Mouse (Mus musculus) c-Kit-positive CD71-positive TER-119-positive erythroid progenitor cells, embryonic 14.5 days (primary cell): ENCODE data around the gene Asic2.

ENCODE experiments used
- DNase-seq: peaks from one replicate; pipeline ENCODE4 v3.0.0-alpha.2; 2013; ENCODE audit warnings: low spot score

Asic2 gene

DNA sequence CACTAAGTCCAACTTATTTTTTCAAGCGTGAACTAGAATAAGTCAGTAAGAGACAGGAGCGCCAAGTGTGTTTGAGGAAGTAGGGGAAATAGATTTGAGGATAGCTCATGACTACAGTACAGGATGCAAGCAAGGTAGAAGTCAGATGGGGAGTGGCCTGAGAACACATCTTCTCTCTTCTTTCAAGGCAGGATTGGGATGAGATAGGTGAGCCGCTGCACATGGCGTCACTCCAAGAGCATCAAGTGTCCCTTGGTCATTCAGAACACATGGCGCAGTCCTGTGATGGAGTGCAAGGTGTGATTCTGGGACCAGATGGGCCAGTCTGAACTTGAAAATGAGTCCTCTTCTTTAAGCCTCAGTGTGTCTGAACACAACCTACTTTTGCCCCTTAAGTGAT is 366.5 kb downstream of the Asic2 start:
- DNase-seq: no peak

DNA sequence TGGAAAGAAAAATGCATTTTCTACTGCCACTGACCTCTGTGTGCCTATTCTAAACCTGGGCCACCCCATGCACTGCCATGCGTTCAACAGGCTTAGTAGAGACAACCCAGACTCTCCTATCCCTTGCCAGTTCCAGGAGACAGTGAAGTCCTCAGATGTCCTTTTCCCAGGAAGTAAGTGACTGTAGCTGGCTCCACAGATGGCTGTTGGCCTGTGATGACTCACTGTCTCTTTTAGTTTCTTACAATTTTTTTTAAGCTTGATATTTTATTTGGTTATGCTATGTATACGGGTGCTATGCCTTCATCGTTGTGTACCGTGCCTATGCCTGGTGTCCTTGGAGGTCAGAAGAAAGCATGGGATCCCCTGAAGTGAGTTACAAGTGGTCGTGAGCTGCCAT is 370.7 kb downstream of the Asic2 start:
- no peak for DNase-seq

DNA sequence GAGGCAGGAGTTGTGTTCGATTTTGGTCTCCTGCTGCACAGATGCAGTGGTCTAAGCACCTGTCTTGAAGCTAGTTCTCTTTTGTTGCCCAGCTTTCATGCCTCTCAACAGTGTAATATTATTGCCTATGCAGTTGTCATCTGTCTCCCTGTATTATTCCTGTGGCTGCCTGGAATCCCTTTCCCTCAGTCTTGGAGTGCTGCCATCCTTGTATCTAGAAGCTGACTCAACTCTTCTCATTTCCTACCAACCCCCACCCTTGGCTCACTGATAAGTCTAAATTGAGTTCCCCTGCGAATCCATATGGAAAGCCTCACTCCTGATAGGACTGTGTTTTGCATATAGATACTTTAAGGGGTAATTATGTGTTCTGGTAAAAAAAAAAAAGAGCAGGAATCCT is 373.0 kb downstream of the Asic2 start:
- DNase-seq: no peak

DNA sequence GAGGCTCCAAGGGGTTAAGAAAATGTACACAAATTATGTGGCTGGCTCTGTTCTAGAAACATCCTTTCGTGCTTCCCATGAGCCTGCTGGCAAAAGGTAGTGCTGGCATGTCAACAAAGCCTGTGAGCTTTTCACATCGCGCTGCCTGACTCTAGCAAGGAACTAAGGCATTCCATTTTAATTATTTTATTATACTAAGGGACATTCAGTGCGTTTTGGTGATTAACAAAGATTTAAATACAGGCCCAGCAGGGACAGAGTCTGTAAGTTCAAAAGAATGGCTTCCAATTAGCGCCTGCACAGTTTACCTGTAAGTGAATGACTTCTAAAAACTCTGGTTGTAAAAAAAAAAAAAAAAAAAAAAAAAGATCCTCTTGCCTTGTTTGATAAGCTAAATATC is 375.5 kb downstream of the Asic2 start:
- no peak for DNase-seq

DNA sequence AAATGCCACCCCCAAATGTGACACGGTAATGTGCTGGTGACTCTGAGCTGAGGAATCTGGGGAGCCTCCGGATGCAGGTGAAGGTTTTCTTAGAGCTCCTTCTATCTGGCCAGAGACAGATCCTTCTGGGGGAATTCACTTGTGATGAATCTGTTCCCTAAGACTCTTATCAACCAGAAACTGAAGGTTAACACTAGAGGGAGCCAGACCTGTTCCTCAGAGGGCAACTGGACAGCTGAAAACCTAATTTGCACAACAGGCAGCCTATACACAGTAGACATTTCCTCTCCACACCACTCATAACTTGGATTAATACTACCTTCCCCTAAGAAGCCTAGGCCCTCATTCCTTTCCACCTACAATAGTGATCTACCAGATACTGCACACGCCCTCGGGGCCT is 377.3 kb downstream of the Asic2 start:
- no peak for DNase-seq

DNA sequence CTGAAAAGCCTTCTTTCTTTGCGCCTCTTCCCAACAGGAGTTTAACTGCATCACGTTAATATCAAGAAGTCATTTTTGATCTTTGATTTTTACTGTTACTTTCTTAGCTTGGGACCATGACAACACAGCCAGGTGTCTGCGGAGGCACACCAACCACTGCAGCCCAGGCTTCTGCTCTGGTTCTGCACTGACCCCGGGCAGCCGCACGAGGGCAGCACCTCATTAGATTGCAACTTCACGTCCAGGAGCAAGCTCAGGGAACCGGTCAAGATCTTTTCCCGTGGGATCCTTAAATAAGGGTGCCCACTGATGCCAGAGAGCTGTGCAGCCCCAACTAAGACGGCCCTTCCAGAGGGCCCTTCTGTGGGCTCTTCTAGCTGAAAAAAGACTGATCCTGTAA is 379.6 kb downstream of the Asic2 start:
- DNase-seq: no peak

DNA sequence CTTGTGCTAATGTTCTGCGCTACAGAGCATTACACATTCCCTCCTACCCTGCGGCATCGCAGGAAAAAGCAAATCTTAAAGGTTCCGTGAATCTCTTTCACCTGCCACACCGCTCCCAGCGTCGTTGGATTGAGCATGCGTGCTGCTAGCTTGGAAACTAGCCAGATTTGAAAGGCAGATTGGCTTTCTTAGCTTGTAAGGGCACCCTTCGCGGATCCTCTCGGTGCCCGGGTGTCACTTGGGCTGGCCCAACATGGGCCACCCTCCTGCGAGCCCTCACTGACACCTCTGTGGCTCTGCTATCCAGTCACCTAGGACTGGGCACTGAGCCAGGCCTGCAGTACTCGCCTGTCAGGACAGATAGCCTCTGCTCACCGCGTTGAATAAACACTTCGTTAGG is 380.3 kb downstream of the Asic2 start:
- no peak for DNase-seq

DNA sequence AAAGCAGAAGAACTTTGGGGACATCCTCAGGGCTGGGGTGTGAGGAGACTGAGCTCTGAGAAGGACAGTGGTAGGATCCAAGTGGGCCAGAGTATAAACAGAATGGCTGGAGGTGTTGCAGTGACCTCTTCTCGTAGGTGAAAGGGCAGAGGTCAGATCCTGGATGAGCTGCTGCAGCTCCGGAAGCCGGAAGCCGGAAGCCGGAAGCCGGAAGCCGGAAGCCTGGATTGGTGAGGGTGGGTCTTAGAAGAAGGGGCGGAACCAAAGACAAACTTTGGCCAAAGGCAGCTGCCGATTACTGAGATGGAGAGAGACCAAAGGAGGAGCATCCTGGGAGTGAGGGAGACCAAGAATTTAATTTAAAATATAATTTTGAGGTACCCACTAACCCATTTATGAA is 381.1 kb downstream of the Asic2 start:
- DNase-seq: no peak

DNA sequence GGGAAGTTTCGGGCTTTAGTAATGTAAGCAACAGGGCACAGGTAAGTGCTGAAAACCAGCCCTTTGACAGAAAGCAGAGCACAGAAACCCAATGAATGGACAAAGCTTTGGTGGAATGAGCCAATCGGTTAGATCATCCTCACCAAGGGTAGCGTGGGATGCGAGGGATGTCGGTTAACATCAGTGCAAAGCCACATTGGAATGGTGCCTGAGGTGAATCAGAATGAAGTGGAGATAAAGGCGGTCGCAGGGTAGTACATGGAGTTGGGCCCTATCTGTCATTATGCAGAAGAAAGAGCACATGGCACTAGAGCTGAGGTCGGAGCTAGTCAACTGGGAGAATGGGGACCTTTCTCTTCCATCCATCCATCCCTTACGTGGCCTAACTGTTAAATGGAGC is 383.8 kb downstream of the Asic2 start:
- DNase-seq: no peak

DNA sequence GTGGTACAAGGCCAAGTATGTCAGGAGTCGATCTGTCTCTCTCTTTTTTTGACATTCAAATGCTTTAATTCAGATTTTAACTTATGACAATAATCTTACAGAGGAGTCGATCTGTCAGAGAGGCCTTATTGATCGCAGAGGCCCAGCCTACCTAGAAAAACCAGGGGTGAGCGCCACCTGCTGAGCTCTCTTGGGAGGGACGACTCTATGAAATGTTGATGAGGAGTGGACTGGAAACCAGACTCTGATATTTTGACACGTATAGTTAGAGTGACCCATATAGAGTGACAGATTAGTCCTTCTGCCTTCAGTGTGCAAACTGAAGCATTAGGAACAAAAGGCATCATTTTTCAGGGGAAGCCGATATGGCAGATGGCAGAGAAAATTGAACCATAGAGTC is 385.1 kb downstream of the Asic2 start:
- no peak for DNase-seq

DNA sequence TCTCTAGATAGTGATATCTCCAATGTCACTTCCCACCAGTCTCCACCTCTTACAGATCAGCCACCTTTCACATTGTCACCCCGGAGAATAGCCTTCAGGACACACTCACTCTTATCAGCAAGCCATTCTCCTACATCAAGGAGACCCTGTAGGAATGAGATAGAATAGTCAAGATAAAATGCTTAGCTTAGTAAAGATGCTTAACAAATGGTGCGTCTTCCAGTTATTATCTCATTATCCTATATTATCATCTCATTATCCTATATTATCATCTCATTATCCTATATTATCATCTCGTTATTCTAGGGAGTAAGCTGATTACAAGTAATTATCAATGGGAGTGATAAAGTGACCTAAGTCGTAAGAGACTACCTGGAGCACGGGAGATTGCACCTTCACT is 386.1 kb downstream of the Asic2 start:
- no peak for DNase-seq

DNA sequence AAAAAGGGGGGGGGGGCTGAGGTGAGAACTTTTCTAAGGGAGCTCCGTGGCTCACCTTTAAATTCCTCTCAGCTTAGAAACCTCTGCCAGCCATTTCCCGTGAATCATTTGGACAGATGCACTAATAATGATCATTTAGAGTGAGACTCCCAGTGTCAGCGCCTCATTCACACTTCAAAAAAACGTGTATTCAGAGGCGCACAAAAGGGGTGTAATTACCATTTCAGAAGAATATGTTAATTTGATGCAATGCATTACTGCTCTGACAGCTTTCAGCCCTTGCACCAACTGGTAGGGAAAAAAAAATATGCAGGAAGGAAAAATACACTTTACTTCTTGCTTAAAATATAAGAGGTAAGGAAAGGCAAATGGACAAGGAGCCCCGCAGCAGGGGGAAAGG is 388.5 kb downstream of the Asic2 start:
- no peak for DNase-seq

DNA sequence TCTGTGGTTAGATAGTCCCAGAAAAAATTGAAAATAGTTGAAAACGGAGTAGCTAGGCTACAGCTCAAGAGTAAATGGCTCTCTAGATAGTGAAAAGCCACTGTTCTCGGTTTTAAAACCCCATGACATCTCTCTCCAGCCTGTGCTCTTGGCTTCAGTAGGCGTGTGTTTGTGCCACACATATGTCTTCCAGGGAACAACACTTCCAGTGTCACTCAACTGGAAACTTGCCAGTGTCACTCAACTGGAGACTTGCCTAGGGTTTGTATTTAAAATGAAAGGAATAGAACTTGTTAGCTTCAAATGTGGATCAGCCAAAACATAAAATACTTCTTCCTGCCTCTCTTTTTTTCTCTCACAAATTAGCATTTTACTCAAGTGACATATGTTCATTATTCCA is 397.9 kb downstream of the Asic2 start:
- no peak for DNase-seq

DNA sequence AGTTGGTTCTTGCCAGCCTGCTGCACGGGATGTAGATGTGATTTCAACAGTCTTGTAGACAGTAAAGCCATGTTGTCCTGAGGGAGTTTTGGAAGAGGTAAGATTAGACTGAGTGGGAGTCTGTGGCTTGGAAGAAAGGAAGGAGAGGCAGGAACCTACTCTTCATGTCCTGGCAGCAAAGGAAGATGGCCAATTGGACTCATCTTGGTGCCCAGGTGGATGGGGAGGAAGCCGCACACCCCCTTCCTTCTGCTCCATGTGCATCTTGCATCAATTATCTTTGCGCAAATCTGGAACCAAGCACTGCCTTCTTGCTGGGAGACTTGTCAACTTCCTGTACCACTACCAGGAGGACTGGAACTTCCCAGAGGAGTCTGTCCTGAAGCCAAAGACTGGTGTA is 403.4 kb downstream of the Asic2 start:
- DNase-seq: no peak

DNA sequence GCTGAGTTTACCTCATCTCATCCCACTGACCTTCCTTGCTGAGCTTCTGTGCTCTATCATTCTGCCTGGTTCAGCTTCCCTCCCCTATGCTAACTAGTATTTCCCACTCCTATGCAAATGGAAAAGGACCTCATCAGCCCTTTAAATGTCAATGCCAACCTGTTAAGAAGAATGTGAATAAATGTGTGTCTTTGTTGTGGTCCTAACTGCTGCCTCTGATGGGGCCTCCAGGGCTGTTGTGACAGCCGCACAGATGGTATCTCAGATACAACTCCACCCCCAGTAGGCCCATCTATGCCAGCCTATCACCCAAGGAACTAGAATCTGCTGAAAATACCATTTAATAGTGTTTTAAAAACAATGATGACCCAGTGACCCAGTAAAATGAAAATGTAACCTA is 407.9 kb downstream of the Asic2 start:
- no peak for DNase-seq

DNA sequence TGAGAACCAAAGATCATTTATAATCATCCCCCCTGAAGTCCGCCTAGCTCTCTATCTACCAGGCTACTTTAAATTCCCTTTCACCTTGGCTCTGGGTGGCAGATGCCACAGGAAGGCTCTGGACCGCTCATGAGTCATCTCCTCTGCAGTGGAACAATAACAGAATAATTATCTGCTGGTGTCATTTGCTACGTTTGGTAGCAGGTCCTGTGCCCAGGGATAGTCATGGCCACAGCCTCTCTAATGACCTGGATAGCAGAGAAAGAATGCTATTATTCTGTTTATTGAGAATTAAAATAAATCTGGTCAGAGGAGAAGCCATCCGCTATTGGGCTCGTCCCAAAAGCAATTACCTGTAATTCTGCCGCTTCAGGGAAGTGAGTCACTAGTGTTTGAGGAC is 425.1 kb downstream of the Asic2 start:
- DNase-seq: no peak

DNA sequence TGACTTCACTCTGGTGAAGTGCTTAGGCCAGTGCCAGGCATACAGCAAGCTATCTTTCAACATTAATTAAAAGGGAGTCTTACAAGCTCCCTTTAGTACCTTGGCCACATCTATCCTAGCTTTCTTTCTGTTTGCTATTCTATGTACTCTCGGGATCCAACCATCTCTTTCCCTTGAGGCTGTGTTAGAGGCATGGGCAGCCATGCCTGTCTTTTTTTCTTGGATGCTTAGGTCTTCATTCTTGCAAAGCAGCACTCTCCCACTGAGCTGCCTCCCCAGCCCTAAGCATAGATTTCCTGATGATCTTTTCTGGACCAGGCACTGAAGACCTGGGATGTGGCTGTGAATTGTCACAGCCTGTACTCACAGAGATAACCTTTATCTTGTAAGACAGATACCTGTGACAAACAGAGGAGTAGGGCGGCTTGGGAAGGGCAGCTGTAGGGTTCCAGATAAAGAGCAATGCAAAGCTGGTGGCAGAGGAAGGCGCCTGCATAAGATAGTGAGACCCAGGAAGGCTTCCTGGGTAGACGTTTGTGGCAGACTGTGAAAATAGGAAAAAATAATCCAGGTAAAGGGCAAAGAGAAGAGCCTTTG is 433.0 kb downstream of the Asic2 start:
- DNase-seq: peak; percentile 23

DNA sequence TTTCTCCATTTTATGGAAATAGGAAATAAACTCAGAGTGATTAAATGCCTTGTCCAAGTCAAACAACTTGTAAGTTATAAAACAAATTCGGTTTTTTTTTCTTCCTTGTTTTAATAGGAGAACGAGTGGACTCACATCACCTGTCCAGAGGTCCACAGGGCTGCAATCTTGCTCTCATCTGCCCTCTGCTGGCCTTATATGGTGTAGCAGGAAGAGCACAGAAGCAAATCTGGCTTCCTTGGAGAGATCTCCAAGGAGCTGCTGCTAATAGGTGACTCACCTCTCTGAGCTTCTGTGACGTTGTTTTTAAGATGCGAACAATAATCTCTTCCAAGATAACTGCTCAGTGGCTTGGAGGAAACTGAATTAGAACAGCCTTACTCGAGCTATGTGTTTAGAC is 433.6 kb downstream of the Asic2 start:
- no peak for DNase-seq

DNA sequence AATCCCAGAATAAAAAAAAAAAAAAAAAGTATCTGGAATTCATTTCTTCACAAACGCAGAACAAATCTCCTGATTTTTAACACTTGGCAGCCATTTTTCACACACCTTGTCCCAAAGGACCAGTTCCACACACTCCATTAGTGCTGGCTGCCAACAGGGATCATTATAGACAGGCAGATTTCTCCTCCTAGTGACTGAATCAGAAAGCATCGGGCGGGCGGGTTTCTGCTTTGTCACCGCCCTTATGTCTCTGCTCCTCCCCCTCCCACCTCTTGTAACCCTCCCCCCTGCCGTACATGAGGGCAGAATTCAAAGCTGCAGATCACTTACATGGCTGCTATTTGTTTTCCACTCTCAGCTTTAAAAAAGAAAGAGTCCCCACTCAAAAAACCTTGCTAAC is 436.4 kb downstream of the Asic2 start:
- no peak for DNase-seq

DNA sequence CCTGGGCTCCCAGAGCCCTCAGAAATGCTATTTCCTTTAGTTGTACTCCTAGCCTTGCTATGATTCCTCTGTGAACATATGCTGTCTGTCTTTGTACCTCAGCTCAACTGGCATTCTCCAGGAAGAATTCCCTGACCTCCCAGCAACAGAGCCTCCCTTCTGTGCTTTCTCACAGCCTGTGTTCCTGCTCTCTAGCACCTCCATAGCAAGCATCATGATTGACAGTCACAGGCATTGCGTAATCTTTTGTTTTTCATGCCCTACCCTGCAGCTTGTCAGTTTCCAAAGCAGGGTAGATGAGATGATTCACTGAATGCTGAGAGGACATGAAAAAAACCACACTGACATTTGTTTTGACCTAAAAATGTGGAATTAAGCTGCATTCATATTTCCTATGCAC is 445.3 kb downstream of the Asic2 start:
- DNase-seq: no peak

DNA sequence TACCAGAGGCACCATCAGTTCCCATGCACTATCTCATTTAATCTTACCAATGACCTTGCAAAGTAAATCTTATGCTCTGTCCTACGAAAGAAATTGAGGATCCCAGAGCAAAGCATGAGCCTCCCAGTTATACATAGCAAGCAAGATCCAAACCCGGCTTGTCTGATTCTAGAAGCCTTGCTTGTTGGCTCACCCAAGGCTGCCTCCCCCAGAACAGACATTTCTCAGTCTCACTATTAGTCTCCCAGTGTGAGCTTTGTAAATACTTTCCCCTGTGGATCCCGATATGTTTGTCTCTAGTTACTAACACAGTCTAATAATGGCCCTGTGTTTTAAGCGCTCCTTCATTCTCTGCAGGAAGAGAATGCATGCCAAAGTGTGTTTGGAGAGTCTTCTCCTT is 446.4 kb downstream of the Asic2 start:
- no peak for DNase-seq

DNA sequence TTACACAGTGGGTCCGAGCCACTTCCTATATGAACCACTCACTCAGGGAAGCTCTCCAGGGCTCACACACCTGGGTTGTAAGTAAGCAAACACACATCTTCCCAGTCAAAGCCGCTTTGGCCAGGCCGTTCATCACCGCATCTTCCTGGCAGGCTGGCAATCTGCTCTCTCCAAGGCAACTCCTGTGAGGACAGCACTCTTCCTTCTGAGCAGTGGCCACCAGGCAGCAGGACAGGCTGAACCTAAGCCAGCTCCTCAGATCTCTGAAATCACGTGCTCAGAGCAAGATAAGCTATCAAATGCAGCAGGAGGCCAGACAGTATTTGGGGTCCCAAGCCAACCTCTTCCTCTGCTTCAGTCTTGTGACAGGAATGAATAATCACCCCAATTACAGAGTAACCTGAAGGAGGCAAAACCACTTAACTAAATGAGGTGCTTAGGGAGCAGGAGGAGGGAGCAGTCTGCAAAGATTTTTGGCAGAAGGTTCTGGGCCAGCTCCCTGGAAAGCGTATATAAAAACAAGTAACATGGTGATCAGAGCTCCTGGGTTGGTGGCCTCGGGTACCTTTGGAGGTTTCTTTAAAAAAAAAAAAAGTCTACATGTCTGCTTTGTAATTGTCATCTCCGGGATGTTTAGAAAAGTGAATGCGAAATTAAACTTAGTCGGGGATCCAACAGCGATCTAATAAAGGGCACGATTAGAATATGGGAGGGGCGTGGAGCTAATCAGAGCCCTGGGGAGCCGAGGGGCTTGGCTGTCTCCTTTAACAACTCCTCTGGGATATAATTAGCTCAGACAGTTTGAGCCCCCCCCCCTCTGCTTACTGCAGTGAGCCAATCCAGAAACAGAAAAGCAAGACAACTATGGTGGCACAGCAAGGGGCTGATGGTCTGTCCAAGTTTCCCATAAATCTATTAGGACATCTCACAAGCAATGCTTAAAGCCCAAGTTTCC is 450.0 kb downstream of the Asic2 start:
- no peak for DNase-seq

DNA sequence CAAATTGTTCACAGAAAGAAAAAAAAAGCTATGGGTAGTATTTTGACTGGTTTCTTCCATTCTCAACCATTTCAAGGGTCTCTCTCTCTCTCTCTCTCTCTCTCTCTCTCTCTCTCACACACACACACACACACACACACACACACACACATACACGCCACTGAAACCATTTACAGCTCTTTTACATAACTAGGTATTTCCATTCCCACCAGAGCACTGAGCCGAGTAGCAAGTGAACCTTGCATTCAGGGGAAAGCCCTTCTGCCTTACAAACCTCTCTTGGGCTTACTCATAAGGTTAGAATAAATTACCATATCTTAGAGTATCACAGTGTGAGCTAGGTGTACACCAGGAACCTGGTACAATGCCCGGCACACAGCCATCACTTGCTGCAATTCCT is 452.5 kb downstream of the Asic2 start:
- no peak for DNase-seq

DNA sequence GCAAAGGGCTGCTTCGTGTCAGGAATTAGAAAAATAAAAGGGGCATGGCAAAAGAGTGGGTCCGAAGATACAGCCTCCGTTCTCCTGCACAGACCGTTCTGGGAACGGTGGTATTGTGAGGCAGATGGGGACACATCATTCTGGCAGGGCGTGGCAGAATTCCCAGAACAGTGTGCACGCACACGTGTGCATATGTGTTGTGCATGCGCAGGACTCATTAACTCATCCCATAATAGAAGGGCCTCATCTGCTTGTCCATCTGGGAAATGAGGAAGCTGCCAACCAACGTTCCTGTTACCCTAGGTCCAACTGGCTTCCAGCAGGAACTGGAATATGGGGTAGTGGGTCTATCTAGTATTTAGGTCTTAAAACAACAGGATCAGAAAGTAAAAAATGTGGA is 455.8 kb downstream of the Asic2 start:
- no peak for DNase-seq
